13 mouse cellular contexts compared by ENCODE assay signal in genomic region chr6:121117142-121117541, GRCm38 (mm10). TPM values are rescaled to one million over a fixed set of nuclear protein-coding genes. Genes with fewer than 3 reads are reported as not detected.
DNase-seq lines count a peak whose midpoint lies in the region; ATAC-seq and TF ChIP-seq lines count a peak whose summit lies in the region.
"Had no signal": no experiment of that assay in that cellular context is flagged by ENCODE, and none has a peak within 500 bp of the region (broad histone marks: within the 10 kb centered on the region; RNA-seq: fewer than 3 reads in every experiment).

No protein-coding gene starts in this region.

- no peak overlapping the region for H3K4me3 ChIP-seq in liver, embryonic 11.5 days (ENCODE audit: low read depth, low read length)
- no peak overlapping the region for H3K4me3 ChIP-seq in MEL (ENCODE audit: control insufficient read depth in 1 of 2, insufficient read depth in 1 of 2, low read depth in 2 of 2, low read length in 2 of 2)
- H3K4me3 ChIP-seq: erythroblast, embryonic 14.5 days; limb, embryonic 12.5 days; myocyte had no signal

- WGBS in liver, embryonic 11.5 days, result 73% methylated on average over 4 of the region's 4 CpGs

- no peaks in the 10 kb centered on the region for H3K9me3 ChIP-seq in liver, embryonic 11.5 days (ENCODE audit: control insufficient read depth, low read length)
- H3K9me3 ChIP-seq in MEL (replicated peaks; ENCODE audit: insufficient read depth, low read length), result no peaks in the 10 kb centered on the region
- H3K9me3 ChIP-seq: limb, embryonic 12.5 days had no signal

- H3K27me3 ChIP-seq in liver, embryonic 11.5 days (replicated peaks; ENCODE audit: control insufficient read depth, insufficient read depth, low read length), result no peaks in the 10 kb centered on the region
- no peaks in the 10 kb centered on the region for H3K27me3 ChIP-seq in MEL (ENCODE audit: control insufficient read depth in 1 of 2, insufficient read depth in 2 of 2, low read length in 2 of 2)
- H3K27me3 ChIP-seq: limb, embryonic 12.5 days had no signal

- H3K36me3 ChIP-seq in liver, embryonic 11.5 days (ENCODE audit: control insufficient read depth, insufficient read depth, low read length), result no peaks in the 10 kb centered on the region
- H3K36me3 ChIP-seq in MEL (ENCODE audit: control insufficient read depth in 1 of 2, insufficient read depth in 2 of 2, low read length in 2 of 2), result peaks cover 0 to 5% of the 10 kb centered on the region in 2 experiments; a peak in 2 of 4 replicates
- H3K36me3 ChIP-seq: limb, embryonic 12.5 days had no signal

- H3K27ac ChIP-seq in liver, embryonic 11.5 days (ENCODE audit: low read depth, low read length), result no peak overlapping the region
- no peak overlapping the region for H3K27ac ChIP-seq in MEL (ENCODE audit: control insufficient read depth, low read depth, low read length)
- H3K27ac ChIP-seq: limb, embryonic 12.5 days had no signal

- no peak for TF ChIP-seq POLR2A in MEL (IDR thresholded peaks at IDR 0.05; ENCODE audit: control insufficient read depth in 1 of 2, insufficient read depth in 1 of 2, low read depth in 1 of 2, low read length in 2 of 2, poor library complexity in 1 of 2)

- TF ChIP-seq RAD21 in MEL (IDR thresholded peaks at IDR 0.05; ENCODE audit: low read depth, low read length), result peak; percentile 66

- no peak overlapping the region for H3K4me2 ChIP-seq in liver, embryonic 11.5 days
- H3K4me2 ChIP-seq: limb, embryonic 12.5 days had no signal

- no peak for TF ChIP-seq EP300 in MEL (IDR thresholded peaks at IDR 0.05; ENCODE audit: low read depth in 1 of 2, low read length in 2 of 2)

- TF ChIP-seq CTCF in MEL (IDR thresholded peaks at IDR 0.05 in 2 of 3, conservative IDR thresholded peaks at IDR 0.05 in 1 of 3; ENCODE audit: control insufficient read depth in 1 of 3, insufficient read depth in 1 of 3, low read depth in 2 of 3, low read length in 3 of 3, poor library complexity in 1 of 3, severe bottlenecking in 1 of 3), result peak; percentile 64 to 70 (median 68)

- no peak overlapping the region for H3K9ac ChIP-seq in liver, embryonic 11.5 days (ENCODE audit: low read depth, low read length)
- no peak overlapping the region for H3K9ac ChIP-seq in MEL (ENCODE audit: control insufficient read depth, low read depth, low read length, poor library complexity, severe bottlenecking)
- H3K9ac ChIP-seq: limb, embryonic 12.5 days had no signal

- H3K79me2 ChIP-seq in MEL (ENCODE audit: control insufficient read depth, insufficient read depth, low read length, poor library complexity), result no peaks in the 10 kb centered on the region

- ATAC-seq in CD4-positive, CD25-positive, alpha-beta regulatory T cell, adult 4 months, result no peak
- ATAC-seq in liver, embryonic 11.5 days (replicated peaks; ENCODE audit: low FRiP score), result no peak

- H3K4me1 ChIP-seq in liver, embryonic 11.5 days (replicated peaks; ENCODE audit: control insufficient read depth, insufficient read depth, low read length), result peaks cover 5% of the 10 kb centered on the region
- H3K4me1 ChIP-seq in MEL (ENCODE audit: control insufficient read depth in 1 of 2, insufficient read depth in 2 of 2, low read length in 2 of 2), result peaks cover 0 to 7% of the 10 kb centered on the region in 2 experiments; a peak in 3 of 4 replicates
- H3K4me1 ChIP-seq: limb, embryonic 12.5 days had no signal

- DNase-seq in CD4-positive, CD25-positive, alpha-beta regulatory T cell, adult 2 months (ENCODE audit: low read depth, low spot score), result peak; percentile 55
- peak; percentile 55 for DNase-seq in liver
- DNase-seq in liver, embryonic 11.5 days (ENCODE audit: low spot score), result no peak
- DNase-seq in MEL (ENCODE audit: low read depth, low spot score), result peak; percentile 50
- peak; percentile 47 for DNase-seq in naive thymus-derived CD4-positive, alpha-beta T cell, adult 2 months (ENCODE audit: low read depth)
- DNase-seq in right cerebral cortex, adult 18-20 months, result no peak
- no peak for DNase-seq in adrenal gland, postnatal 10 days
- DNase-seq: heart, postnatal 14 days; thymus, postnatal 25 days had no signal

TF ChIP-seq in MEL, 35 proteins besides CTCF, POLR2A, EP300 and RAD21:
- peak; percentile 60 for TF ChIP-seq ZC3H11A (IDR thresholded peaks at IDR 0.05; ENCODE audit: low read depth, low read length)
- TF ChIP-seq USF2 (IDR thresholded peaks at IDR 0.05; ENCODE audit: borderline replicate concordance in 1 of 2, insufficient read depth in 1 of 2, low read depth in 1 of 2, low read length in 2 of 2), result no peak
- TF ChIP-seq E2F4 (IDR thresholded peaks at IDR 0.05; ENCODE audit: borderline replicate concordance, low read depth, low read length), result no peak
- no peak for TF ChIP-seq MAX (IDR thresholded peaks at IDR 0.05; ENCODE audit: low read length)
- TF ChIP-seq ELF1 (IDR thresholded peaks at IDR 0.05; ENCODE audit: low read depth, low read length), result no peak
- no peak for TF ChIP-seq RCOR1 (IDR thresholded peaks at IDR 0.05; ENCODE audit: low read depth, low read length)
- no peak for TF ChIP-seq BHLHE40 (IDR thresholded peaks at IDR 0.05; ENCODE audit: borderline replicate concordance, low read depth, low read length)
- TF ChIP-seq SMC3 (IDR thresholded peaks at IDR 0.05; ENCODE audit: low read depth, low read length), result peak; percentile 66

RNA-seq across cellular contexts. Expression of gene Mical3, which starts 13.7 kb away (rescaled TPM):
- 10 to 100 TPM in 1 of 2 experiments, 1 to 10 TPM in 1; 9.9 to 11.8 TPM for polyA plus RNA-seq in CD4-positive, CD25-positive, alpha-beta regulatory T cell, adult 4 months (2017; shearing (Covaris generic))
- 16.6 and 20.2 TPM in 2 replicates for polyA plus RNA-seq in liver, embryonic 11.5 days (2014; fragmentation: Nextera tagmentation; extraction: Ambion mirVana)
- 19.8 and 24.7 TPM in 2 replicates for total RNA-seq in MEL (2012; rRNA removed)
- polyA plus RNA-seq in MEL (2012; ENCODE audit: insufficient read depth in 1 of 2, insufficient read length in 2 of 2, low read depth in 1 of 2, low replicate concordance in 2 of 2, missing spikeins in 1 of 2), result 100 to 1,000 TPM in 1 of 2 experiments, 10 to 100 TPM in 1; 31.4 to 125 TPM
- total RNA-seq in adrenal gland, postnatal 10 days (2021), result 10 to 100 TPM; 43.0 to 75.5 TPM

Comparison
In these comparisons a context has a peak if more than half of its experiments do, and no peak if none do; other contexts are left out.
1. DNase-seq: peak in CD4-positive, CD25-positive, alpha-beta regulatory T cell, adult 2 months (single experiment), liver (single experiment), MEL (single experiment) and naive thymus-derived CD4-positive, alpha-beta T cell, adult 2 months (single experiment); none in liver, embryonic 11.5 days (single experiment), right cerebral cortex, adult 18-20 months (single experiment) and adrenal gland, postnatal 10 days (single experiment).